Mouse (Mus musculus) forebrain, embryonic 10.5 days (tissue): ENCODE measurements at regions not wholly inside any gene's neighbourhood (a gene's known extent, or its start where the extent isn't known, plus 50 kb on each side); places are given as distances from the start of the nearest gene placed in this dataset.

ENCODE experiments used
- DNase-seq: peaks from one replicate; pipeline ENCODE4 v3.0.0-alpha.2; 2017; ENCODE audit warnings: low spot score; ENCODE audit errors: extremely low spot score
- H3K27ac ChIP-seq: fragments of 300-500 bp; sonication (generic); 2 replicates; pipeline ENCODE4 v1.5.1; 2016; ENCODE audit warnings: mild to moderate bottlenecking
- H3K27me3 ChIP-seq: fragments of 300-500 bp; sonication (generic); 2 replicates; pipeline ENCODE4 v1.6.1; 2016; ENCODE audit warnings: mild to moderate bottlenecking; ENCODE audit not compliant: poor library complexity, severe bottlenecking
- H3K36me3 ChIP-seq: fragments of 300-500 bp; sonication (generic); replicated peaks from 2 replicates; pipeline ENCODE4 v1.6.1; 2016; ENCODE audit warnings: mild to moderate bottlenecking, moderate library complexity
- H3K4me1 ChIP-seq: fragments of 300-500 bp; sonication (generic); 2 replicates; pipeline ENCODE4 v1.6.1; 2016
- H3K4me3 ChIP-seq: fragments of 300-500 bp; sonication (generic); 2 replicates; pipeline ENCODE4 v1.5.1; 2016; ENCODE audit warnings: mild to moderate bottlenecking, moderate library complexity
- H3K9me3 ChIP-seq: fragments of 300-500 bp; sonication (generic); 2 replicates; pipeline ENCODE4 v1.6.1; 2016; ENCODE audit warnings: mild to moderate bottlenecking, moderate library complexity
- WGBS: fragments of 180-500 bp; shearing (Covaris S2); methylation state at CpG from one replicate; pipeline ENCODE4 v1.1.7; 2016; 5-methylcytosine and 5-hydroxymethylcytosine counted together

- no peaks in the 10 kb centered on the region for H3K9me3 ChIP-seq
- no peaks in the 10 kb centered on the region for H3K4me1 ChIP-seq
- no peak overlapping the region for H3K27ac ChIP-seq
- no peaks in the 10 kb centered on the region for H3K36me3 ChIP-seq
- no peak for DNase-seq
- H3K27me3 ChIP-seq, result peaks cover 26% of the 10 kb centered on the region
- no peak overlapping the region for H3K4me3 ChIP-seq
- 85% methylated on average over 2 of the region's 2 CpGs for WGBS
Observed at GRCm38 (mm10) chrX:11204135-11204534, 94.9 kb upstream of the H2al1a start.

GRCm38 (mm10) chrX:11209895-11210294, 89.2 kb upstream of the H2al1a start:
- Histone ChIP-seq H3K27ac (no peak overlapping the region), H3K4me3 (no peak overlapping the region), H3K4me1 (no peaks in the 10 kb centered on the region), H3K36me3 (no peaks in the 10 kb centered on the region), H3K27me3 (peaks cover 39% of the 10 kb centered on the region), H3K9me3 (no peaks in the 10 kb centered on the region)
- 87% methylated on average over 5 of the region's 5 CpGs for WGBS
- DNase-seq, result no peak

- H3K4me1 ChIP-seq, result no peaks in the 10 kb centered on the region
- H3K9me3 ChIP-seq, result no peaks in the 10 kb centered on the region
- WGBS, result 81% methylated on average over 1 of the region's 1 CpGs
- no peak overlapping the region for H3K4me3 ChIP-seq
- no peak for DNase-seq
- no peak overlapping the region for H3K27ac ChIP-seq
- peaks cover 51% of the 10 kb centered on the region for H3K27me3 ChIP-seq
- H3K36me3 ChIP-seq, result no peaks in the 10 kb centered on the region
Observed at GRCm38 (mm10) chrX:11212811-11213210, 86.2 kb upstream of the H2al1a start.

GRCm38 (mm10) chrX:11213492-11213891, 85.6 kb upstream of the H2al1a start:
- H3K27me3 ChIP-seq, result peaks cover 53% of the 10 kb centered on the region
- H3K9me3 ChIP-seq, result no peaks in the 10 kb centered on the region
- 59% methylated on average over 3 of the region's 3 CpGs for whole genome bisulfite sequencing
- H3K4me3 ChIP-seq, result no peak overlapping the region
- DNase-seq, result peak; percentile 35
- no peak overlapping the region for H3K27ac ChIP-seq
- H3K4me1 ChIP-seq, result no peaks in the 10 kb centered on the region
- no peaks in the 10 kb centered on the region for H3K36me3 ChIP-seq

- peaks cover 74% of the 10 kb centered on the region for H3K27me3 ChIP-seq
- WGBS, result 83% methylated on average over 1 of the region's 1 CpGs
- no peaks in the 10 kb centered on the region for H3K36me3 ChIP-seq
- no peaks in the 10 kb centered on the region for H3K9me3 ChIP-seq
- no peak for DNase-seq
- H3K4me1 ChIP-seq, result no peaks in the 10 kb centered on the region
- no peak overlapping the region for H3K27ac ChIP-seq
- no peak overlapping the region for H3K4me3 ChIP-seq
Observed at GRCm38 (mm10) chrX:11239066-11239465, 60.0 kb upstream of the H2al1a start.

- DNase-seq, result no peak
- Histone ChIP-seq H3K9me3 (no peaks in the 10 kb centered on the region), H3K4me1 (peaks cover 10% of the 10 kb centered on the region), H3K27me3 (peaks cover 90% of the 10 kb centered on the region), H3K36me3 (no peaks in the 10 kb centered on the region), H3K27ac (no peak overlapping the region), H3K4me3 (no peak overlapping the region)
- WGBS, result 88% methylated on average over 3 of the region's 3 CpGs
Observed at GRCm38 (mm10) chrX:11245576-11245975, 53.5 kb upstream of the H2al1a start.
